Comparison of ENCODE assay signal across 16 mouse cellular contexts in genomic region chr3:97690590-97690989, GRCm38 (mm10). TPM values are rescaled to one million over a fixed set of nuclear protein-coding genes. Genes with fewer than 3 reads are reported as not detected.
DNase-seq lines count a peak whose midpoint lies in the region; ATAC-seq and TF ChIP-seq lines count a peak whose summit lies in the region.
"Had no signal": no experiment of that assay in that cellular context is flagged by ENCODE, and none has a peak within 500 bp of the region (broad histone marks: within the 10 kb centered on the region; RNA-seq: fewer than 3 reads in every experiment).

No protein-coding gene starts in this region.

- no peak for TF ChIP-seq CTCF in forebrain, postnatal 0 days (IDR thresholded peaks at IDR 0.05; ENCODE audit: low read depth)

- no peak overlapping the region for H3K4me3 ChIP-seq in forebrain, embryonic 10.5 days
- no peak overlapping the region for H3K4me3 ChIP-seq in forebrain, postnatal 0 days (ENCODE audit: low read depth, low read length)
- no peak overlapping the region for H3K4me3 ChIP-seq in kidney, embryonic 16.5 days (ENCODE audit: low read length)
- H3K4me3 ChIP-seq: heart, adult 2 months; hindbrain, embryonic 15.5 days had no signal

- H3K4me1 ChIP-seq in forebrain, embryonic 10.5 days = peaks cover 17% of the 10 kb centered on the region
- no peaks in the 10 kb centered on the region for H3K4me1 ChIP-seq in forebrain, postnatal 0 days (ENCODE audit: insufficient read depth)
- H3K4me1 ChIP-seq in kidney, embryonic 16.5 days (ENCODE audit: insufficient read depth, low read length) = 0 out of 2 replicates have a peak, but pooled peaks cover 5% of the 10 kb centered on the region
- H3K4me1 ChIP-seq: hindbrain, embryonic 15.5 days had no signal

- no peak overlapping the region for H3K9ac ChIP-seq in forebrain, postnatal 0 days
- no peak overlapping the region; the same call in 1 of the 2 replicates for H3K9ac ChIP-seq in kidney, embryonic 16.5 days (replicated peaks; ENCODE audit: low read length)
- H3K9ac ChIP-seq: hindbrain, embryonic 15.5 days had no signal

- no peak for DNase-seq in forebrain, embryonic 10.5 days (ENCODE audit: extremely low spot score, low spot score)
- no peak for DNase-seq in forebrain, postnatal 0 days
- peak; percentile 19 for DNase-seq in retina, postnatal 1 day
- no peak for DNase-seq in retina, embryonic 14.5 days (ENCODE audit: low spot score)
- DNase-seq in testis, postnatal 14 days (ENCODE audit: low spot score) = no peak
- DNase-seq in urinary bladder, postnatal 10 days (ENCODE audit: low spot score) = no peak
- DNase-seq in neural tube, embryonic 10.5 days (ENCODE audit: extremely low spot score, low spot score) = no peak
- DNase-seq: heart, adult 2 months; right cerebral cortex, postnatal 14 days had no signal

- H3K9me3 ChIP-seq in forebrain, embryonic 10.5 days = no peaks in the 10 kb centered on the region
- H3K9me3 ChIP-seq in forebrain, postnatal 0 days (ENCODE audit: low read length) = no peaks in the 10 kb centered on the region
- H3K9me3 ChIP-seq in kidney, embryonic 16.5 days (ENCODE audit: low read length) = no peaks in the 10 kb centered on the region
- H3K9me3 ChIP-seq: G1E; hindbrain, embryonic 15.5 days had no signal

- 63% methylated on average over 7 of the region's 7 CpGs for WGBS in forebrain, embryonic 10.5 days
- 67% methylated on average over 7 of the region's 7 CpGs for WGBS in forebrain, postnatal 0 days
- 45% methylated on average over 7 of the region's 7 CpGs for WGBS in kidney, embryonic 16.5 days

- peaks cover 7% of the 10 kb centered on the region; the same call in 1 of the 2 replicates for H3K27me3 ChIP-seq in forebrain, embryonic 10.5 days (ENCODE audit: poor library complexity, severe bottlenecking)
- H3K27me3 ChIP-seq in forebrain, postnatal 0 days (ENCODE audit: insufficient read depth, low read length) = no peaks in the 10 kb centered on the region
- no peaks in the 10 kb centered on the region for H3K27me3 ChIP-seq in kidney, embryonic 16.5 days (ENCODE audit: insufficient read depth, low read length)
- H3K27me3 ChIP-seq: hindbrain, embryonic 15.5 days had no signal

- H3K4me2 ChIP-seq in forebrain, postnatal 0 days (ENCODE audit: low read depth) = no peak overlapping the region
- 0 out of 2 replicates have a peak overlapping the region, but pooled peaks have one; percentile 10 for H3K4me2 ChIP-seq in kidney, embryonic 16.5 days (replicated peaks; ENCODE audit: low read depth, low read length)
- H3K4me2 ChIP-seq: hindbrain, embryonic 15.5 days; liver, embryonic 11.5 days had no signal

- no peak for ATAC-seq in forebrain, postnatal 0 days
- peak; percentile 46 for ATAC-seq in kidney, embryonic 16.5 days (ENCODE audit: low FRiP score, low TSS enrichment)

- peak overlapping the region; percentile 56 for H3K27ac ChIP-seq in forebrain, embryonic 10.5 days
- H3K27ac ChIP-seq in forebrain, postnatal 0 days (ENCODE audit: low read depth, low read length) = no peak overlapping the region
- H3K27ac ChIP-seq in kidney, embryonic 16.5 days (ENCODE audit: low read length) = no peak overlapping the region
- H3K27ac ChIP-seq: heart, adult 2 months; hindbrain, embryonic 15.5 days had no signal

- H3K36me3 ChIP-seq in forebrain, embryonic 10.5 days (replicated peaks) = no peaks in the 10 kb centered on the region
- H3K36me3 ChIP-seq in forebrain, postnatal 0 days (ENCODE audit: insufficient read depth) = peaks cover 44% of the 10 kb centered on the region
- no peaks in the 10 kb centered on the region for H3K36me3 ChIP-seq in kidney, embryonic 16.5 days (ENCODE audit: insufficient read depth, low read length)
- H3K36me3 ChIP-seq: G1E had no signal

RNA-seq across cellular contexts. Expression of gene Gm17651, which starts 16.1 kb away (rescaled TPM):
- polyA plus RNA-seq in forebrain, embryonic 10.5 days (2016; fragmentation: Nextera tagmentation; extraction: Ambion mirVana) = not detected in 2 replicates
- not detected in 2 replicates for total RNA-seq in forebrain, postnatal 0 days (2014; rRNA removed)
- not detected in 2 replicates for polyA plus RNA-seq in forebrain, postnatal 0 days (2015; fragmentation: Nextera tagmentation; extraction: Ambion mirVana)
- polyA plus RNA-seq in kidney, embryonic 16.5 days (2015; fragmentation: Nextera tagmentation; extraction: Ambion mirVana) = not detected in 2 replicates
- total RNA-seq: G1E; heart, adult 2 months; left cerebral cortex, adult 18-20 months had no signal
- polyA plus RNA-seq: embryonic facial prominence, embryonic 14.5 days; G1E; heart, adult 2 months; hindbrain, embryonic 15.5 days; liver, embryonic 11.5 days; neural tube, embryonic 14.5 days had no signal

RNA-seq across cellular contexts. Expression of gene Prkab2, which starts 32.6 kb away (rescaled TPM):
- 7.6 and 8.5 TPM in 2 replicates for polyA plus RNA-seq in forebrain, embryonic 10.5 days (2016; fragmentation: Nextera tagmentation; extraction: Ambion mirVana)
- total RNA-seq in forebrain, postnatal 0 days (2014; rRNA removed) = 24.5 and 24.9 TPM in 2 replicates
- polyA plus RNA-seq in forebrain, postnatal 0 days (2015; fragmentation: Nextera tagmentation; extraction: Ambion mirVana) = 12.7 and 18.1 TPM in 2 replicates
- 6.4 and 6.9 TPM in 2 replicates for polyA plus RNA-seq in kidney, embryonic 16.5 days (2015; fragmentation: Nextera tagmentation; extraction: Ambion mirVana)
